Mouse (Mus musculus) brain, embryonic 18.5 days (tissue): ENCODE data around the gene Btbd19.
A peak's percentile ranks its signal among the peaks of the same experiment; 100 is the strongest.

Experiments used
- DNase-seq: peaks from one replicate; pipeline ENCODE4 v3.0.0-alpha.2; 2012; ENCODE audit warnings: low read depth, low spot score

The Btbd19 gene

DNA sequence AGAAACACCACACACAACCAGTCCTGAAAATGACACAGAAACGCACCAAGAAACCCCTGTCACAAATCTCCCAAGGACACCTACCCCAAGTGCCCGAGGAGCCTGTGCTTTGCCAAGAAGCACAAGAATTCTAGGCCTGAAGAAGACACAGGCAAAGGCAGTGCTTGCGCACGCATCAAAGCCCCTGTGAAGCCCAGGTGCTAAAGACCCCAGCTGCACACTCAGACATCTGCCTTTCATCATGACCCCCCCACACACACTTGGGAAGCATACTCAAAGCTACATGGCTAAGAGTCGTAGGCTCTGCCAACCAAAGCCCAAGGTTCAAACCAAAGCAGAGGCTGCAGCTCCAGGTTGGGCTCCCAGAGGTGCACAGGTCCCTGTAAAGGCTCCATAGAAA, 9.9 kb downstream of the Btbd19 start:
- DNase-seq, result no peak

DNA sequence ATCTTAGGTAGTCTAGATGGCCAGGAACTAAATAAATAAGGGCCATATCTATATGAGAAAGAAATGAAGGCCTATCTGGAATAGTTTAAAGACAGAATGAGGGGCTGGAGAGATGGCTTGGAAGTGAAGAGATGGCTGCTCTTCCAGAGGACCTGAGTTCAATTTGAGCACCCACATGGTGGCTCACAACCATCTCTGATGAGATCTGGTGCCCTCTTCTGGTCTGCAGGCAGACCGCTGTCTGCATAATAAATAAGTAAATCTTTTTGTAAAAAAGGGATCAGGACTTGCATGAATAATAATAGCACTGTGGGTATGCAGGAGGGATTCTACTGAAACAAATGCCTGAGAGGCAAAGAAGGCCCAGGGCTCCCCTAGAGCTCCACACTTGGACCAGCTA, 12.3 kb downstream of the Btbd19 start:
- DNase-seq, result no peak

DNA sequence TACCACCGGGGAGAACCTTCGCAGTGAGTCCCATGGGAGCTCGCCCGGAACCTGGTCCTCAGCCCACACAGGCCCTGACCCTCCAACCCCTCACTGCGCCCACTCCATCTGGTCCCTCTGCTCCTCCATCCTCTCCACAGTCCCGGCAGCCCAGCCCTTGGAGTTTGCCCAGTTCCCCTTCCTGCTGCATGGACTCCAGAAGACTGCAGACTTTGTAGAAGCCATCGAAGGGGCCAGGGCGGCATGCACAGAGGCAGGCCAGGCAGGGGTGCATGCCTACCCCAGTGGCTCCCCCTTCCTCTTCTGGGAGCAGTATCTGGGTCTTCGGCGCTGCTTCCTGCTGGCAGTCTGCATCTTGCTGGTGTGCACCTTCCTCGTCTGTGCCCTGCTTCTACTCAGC, 14.5 kb downstream of the Btbd19 start:
- DNase-seq, result no peak

DNA sequence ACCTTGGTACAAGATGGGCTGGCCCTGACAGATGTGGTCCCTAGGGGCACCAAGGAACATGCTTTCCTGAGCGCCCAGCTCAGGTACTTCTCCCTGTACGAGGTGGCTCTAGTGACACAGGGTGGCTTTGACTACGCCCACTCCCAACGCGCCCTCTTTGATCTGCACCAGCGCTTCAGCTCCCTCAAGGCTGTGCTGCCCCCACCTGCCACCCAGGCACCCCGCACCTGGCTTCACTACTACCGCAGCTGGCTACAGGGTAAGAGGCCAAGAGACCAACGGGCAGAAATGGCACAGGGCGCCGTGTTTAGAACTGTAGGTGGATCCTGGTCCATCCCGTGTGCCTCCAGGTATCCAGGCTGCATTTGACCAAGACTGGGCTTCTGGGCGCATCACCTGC, 15.3 kb downstream of the Btbd19 start:
- DNase-seq, result no peak

DNA sequence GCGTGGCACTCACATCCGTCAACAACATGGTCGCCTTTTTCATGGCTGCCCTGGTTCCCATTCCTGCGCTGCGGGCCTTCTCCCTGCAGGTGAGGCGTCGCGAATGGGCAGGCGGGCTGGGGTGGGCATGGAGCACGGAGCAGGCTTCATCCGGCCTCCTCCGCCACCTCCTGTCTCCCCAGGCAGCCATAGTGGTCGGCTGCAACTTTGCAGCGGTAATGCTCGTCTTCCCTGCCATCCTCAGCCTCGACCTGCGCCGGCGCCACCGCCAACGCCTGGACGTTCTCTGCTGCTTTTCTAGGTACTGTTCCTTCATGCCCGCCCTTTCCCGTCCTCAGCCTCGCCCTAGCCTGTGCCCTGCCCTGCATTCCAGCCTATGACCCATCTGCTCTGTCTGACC, 16.2 kb downstream of the Btbd19 start:
- no peak for DNase-seq

DNA sequence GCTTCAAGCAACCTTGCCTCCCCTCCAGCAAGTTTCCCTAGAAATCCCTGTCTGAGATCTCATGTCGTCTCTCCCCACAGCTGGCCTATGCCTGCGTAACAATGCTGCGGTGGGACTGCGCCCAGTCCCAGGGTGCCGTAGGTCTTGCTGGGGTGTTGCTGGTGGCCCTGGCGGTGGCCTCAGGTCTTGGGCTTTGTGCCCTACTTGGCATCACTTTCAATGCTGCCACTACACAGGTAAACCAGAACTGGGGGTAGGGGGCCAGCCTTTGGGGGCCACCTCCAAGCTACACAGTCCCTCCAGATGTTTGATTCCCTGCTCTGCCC, 17.0 kb downstream of the Btbd19 start:
- no peak for DNase-seq

DNA sequence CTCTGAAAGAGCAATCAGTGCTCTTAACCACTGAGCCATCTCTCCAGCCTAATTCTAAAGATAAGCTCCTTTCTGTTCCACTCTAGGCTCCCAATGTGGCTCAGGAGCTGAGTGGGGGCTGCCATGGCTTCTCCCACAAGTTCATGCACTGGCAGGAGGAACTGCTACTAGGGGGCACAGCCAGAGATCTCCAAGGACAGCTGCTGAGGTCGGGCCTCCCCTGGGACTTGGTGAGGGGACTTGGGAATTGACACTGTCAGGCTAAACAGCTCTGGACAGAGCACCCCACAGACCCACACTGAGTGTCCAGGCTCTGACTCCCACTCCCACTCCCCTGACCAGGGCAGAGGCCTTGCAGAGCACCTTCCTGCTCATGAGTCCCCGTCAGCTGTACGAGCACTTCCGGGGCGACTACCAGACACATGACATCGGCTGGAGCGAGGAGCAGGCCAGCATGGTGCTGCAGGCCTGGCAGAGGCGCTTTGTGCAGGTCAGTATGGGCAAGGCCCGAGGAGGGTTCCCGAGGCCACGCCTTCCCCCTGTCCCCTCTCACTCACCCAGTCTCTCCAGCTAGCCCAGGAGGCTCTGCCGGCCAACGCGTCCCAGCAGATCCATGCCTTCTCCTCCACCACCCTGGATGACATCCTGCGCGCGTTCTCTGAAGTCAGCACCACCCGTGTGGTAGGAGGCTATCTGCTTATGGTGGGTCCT, 17.6 kb downstream of the Btbd19 start:
- DNase-seq, result no peak

DNA sequence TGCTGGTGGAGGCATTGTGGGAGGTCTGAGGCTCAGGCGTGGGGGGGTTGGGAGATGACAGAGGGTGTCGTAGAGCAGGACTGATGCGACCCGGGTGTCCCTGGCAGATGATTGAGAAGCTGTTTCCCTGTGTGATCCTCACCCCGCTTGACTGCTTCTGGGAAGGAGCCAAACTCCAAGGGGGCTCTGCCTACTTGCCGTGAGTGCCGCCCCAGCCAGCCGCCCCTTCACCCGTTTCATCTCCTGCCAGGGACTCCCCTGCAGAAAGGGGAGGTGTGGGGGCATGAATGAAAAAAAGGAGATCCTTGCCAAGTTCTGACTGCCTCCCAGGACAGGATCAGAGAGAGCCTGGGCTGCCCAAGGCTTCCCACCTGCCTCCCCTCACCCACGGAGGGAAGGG, 20.4 kb downstream of the Btbd19 start:
- no peak for DNase-seq

DNA sequence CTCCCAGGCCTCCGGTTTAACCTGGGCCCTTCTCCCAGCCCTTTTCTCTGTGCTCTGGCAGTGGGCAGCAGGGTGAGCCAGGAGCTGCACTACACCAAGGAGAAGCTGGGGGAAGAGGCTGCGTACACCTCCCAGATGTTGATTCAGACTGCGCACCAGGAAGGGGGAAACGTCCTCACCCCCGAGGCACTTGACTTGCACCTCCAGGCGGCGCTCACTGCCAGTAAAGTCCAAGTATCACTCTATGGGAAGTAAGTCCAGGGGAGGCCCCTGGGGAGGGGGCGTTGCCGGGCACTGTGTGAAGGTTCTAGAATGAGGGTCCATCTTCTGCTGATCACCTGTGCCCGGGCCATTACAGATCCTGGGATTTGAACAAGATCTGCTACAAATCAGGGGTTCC, 20.9 kb downstream of the Btbd19 start:
- DNase-seq, result no peak

DNA sequence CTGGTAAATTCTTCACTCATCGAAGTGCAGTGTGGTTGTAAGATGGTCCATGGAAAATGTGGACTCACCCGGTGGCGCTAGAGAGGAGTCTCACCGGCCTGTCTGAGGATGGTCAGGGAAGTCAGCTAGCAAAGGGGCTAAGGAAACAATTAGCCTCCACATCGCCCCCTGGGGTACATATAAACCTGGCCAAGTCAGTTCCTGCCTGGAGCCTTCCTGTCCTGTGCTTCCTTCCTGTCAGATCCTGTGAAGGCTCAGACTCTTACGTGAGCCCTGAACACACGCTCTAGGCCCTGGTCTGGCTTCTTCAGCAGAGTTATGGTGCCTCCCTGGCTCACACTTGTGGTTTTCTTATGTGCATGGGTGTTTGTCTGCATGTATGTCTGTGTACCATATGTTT, 24.3 kb downstream of the Btbd19 start:
- DNase-seq, result no peak

DNA sequence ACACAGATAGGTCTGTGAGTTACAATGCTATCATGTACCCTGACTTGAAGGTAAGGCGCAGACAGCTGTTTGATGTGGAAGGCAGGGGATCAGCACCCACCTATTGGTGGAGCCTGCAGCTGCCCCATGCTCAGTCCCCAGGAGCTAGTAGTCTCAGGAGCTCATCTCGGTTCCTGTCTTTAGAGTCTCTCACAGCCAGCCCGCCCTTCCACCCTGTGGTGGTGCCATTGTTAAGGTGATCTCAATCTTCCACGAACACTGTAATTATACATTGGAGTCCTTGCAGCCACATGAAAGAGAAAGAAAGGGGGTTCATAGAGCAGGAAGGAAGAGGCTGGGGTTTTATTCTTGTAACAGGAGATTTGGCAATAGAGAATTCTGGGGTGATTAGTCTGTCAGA, 25.5 kb downstream of the Btbd19 start:
- no peak for DNase-seq

DNA sequence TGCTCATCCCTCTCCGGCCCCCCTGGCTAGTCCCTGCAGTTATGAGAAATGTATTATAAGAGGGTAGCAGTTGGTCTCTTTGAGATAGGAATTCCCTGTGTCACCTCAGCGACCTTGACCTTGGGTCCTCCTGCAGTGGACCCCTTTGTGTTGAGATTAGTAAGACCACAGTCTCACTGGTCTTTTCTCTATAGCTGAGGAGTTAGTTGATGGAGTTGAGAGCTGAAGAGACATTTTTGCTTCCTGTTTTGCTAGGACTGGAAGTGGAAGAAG, 26.8 kb downstream of the Btbd19 start:
- no peak for DNase-seq

DNA sequence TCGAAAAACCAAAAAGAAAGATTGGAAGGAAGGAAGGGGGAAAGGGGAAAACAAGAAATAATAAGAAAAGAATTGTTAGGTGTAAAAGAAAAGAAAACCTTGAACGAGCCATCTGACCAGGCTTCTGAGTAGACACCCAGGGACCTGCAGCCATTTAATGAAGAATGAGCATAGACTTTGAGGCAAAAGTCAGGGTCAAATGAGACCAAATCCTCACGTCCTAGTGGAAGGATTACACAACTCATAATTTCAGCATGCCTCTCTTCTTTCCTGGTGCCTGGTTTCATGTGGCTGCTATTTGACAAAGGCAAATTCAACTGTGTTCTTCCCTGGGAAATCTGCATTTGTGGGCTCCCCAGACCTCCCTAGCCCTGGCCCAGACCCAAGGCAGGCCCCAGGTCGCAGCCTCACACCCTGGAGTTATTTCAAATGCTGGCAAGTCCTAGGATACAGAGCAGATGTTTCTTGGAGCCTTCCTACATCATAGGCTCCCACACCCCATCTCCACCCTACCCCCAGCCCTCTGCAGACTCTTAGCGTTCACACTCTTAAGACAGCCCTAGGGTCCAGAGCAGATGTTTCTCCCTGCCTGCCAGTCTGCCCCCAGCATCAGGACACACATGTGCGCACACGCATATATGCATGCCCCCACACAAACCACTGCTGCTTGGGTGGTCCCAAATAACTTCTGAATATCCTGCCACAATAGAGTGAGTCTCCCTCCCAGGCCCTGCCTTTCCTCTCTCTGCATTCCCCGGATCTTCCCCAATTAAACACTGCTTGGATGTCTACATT, 27.4 kb downstream of the Btbd19 start:
- DNase-seq, result no peak

DNA sequence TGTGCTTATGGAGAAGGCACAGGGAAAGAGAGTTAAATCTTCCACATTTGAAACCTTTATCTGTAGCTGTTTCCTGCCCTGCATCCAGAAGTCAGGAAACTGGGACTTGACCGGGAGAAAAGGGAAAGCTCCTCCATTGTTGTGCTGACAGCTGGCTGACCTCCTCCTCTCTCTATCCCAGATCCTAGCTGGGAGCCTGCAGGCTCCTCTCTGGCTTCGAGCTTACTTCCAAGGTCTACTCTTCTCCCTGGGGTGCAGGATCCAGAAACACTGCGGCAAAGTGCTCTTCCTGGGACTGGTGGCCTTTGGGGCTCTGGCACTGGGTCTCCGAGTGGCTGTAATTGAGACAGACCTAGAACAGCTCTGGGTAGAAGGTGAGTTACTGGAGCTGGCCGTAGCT, 28.9 kb downstream of the Btbd19 start:
- DNase-seq, result no peak

DNA sequence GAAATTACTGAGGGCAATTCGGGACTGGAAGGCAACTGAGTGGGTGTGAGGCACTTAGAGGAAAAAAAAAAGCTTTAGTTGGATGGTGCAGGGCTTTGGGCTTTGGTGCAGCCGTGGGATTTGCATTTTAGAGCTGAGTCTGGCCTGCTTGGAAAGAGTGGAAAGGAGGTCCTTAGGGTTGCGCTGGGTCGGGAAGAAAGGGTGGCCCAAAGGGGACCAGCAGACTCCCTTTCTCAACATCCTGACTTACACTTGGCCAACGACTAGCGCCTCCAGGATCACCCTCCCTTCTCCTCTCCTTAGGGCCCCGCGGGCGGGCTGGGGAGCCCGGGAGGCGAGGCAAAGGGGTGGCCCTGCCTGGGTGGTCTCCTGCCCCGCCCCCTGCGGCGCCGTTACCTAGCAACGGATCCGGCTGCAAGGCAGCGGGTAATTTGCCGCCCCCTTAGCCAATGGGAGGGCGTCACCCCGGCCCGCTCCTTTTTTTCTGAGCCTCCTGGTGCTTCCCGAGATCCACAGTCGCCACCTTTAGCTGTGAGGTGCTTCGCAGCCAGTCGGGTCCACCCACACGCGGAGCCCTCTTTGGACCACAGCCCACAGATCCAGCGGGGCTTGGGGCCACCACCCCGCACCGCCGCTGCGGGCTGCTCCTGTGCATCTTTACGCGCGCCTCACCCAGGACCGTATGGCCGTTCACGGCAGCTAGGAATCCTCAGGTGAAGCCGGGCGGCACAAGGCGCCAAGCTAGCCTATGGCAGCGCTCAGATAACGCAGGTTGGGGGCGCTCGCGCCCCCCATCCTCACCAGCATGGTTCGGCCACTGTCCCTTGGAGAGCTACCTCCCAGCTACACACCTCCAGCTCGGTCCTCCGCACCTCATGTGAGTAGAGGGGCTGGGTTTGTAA, 29.7 kb downstream of the Btbd19 start, which contains the start of gene Ptch2:
TSS of gene Ptch2 (plus strand) at position 525 of the 902 bp plus-strand sequence.
- DNase-seq, result peak; percentile 42

DNA sequence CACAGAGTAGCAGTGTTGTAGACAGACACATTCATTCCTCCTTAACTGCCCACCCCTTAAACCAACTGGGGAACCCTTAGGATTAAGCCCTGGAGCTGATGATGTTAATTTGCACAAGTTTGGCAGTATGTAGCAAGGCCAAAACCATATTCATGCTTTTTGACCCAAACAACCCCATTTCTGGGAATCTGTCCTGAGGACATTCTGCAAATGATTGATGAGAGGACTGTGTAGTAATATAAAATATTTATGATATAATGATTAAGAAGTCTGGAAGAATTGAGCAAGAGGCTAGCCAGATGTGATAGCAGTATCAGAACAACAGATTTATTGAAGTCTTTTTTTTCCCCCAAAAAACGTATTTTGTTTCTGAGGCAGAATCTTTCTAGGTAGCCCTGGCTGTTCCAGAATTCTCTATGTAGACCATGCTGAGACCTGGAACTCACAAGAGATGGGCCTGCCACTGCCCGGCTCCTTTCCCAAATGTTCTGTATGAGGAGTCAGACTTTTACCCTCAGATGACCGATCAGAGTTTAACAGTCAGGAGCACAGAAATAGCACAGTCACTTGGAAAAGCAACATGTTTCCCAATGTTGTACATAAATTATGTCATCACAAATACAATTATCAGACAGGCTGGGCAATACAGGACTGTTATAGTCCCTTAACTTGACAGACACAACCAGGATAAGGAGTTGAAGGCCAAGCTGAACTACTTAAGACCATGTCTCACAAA, 30.7 kb downstream of the Btbd19 start:
- no peak for DNase-seq

DNA sequence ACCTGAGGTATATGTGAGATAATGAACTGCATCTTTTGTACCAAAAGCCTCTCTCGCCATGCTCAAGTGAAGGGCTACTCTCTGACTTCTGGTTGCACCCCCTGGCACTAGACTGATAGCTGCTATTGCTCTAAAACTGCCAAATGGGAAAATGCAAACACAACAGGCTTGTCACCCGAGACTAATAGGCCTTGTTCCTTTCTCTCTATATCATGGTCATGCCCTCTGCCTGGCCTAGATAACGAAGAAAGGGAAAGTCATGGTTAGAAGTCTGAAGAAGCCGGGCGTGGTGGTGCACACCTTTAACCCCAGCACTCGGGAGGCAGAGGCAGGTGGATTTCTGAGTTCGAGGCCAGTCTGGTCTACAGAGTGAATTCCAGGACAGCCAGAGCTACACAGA, 34.9 kb downstream of the Btbd19 start:
- DNase-seq, result no peak

DNA sequence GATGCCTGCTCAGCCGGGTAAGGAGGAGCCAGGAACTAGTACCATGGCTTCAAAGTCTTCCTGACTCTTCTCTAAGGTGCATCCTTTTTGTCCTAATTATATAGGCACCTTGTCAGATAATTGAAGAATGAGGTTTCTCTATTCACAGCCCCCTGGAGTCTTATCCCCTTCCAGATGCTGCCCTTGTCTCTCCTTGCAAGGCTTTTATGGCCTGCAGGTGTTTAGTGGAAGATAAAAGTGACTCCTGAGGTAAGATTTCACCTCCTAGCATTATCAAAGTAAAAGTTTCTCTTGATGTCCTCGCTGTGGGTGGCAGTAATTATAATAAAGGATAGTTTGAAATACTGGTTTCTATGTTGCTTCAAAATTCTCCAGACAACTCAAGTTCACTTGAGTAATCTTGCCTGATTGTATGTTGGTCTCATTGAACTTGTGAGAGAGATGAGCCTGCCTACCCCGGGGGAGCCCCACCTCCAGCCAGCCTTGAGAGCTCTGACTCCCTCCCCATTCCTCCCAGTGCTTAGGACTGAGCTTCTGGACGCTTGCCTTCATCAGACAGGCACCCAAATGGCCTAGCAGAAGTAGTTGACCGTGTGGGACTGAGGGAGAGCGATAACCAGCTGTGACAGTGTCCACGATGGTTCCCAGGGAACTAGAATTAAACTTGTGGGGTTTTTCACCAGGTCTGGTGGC, 37.4 kb downstream of the Btbd19 start:
- DNase-seq, result no peak

DNA sequence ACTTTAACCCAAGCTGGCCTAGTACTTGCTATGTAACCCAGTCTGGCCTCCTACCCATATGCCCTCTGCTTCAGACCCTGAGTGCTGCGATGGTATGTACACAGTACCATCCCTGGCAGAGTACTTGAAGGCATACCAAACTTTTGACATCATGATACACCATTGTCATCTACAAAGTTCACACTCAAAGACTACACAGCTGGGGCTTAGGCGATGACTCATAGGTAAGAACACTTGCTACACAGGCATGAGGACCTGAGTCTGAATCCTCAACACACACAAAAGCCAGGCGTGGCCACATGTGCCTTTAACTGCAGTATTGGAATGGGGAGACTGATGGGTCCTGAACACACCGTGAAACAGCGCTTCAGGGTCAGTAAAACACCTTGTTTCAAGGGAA, 54.3 kb downstream of the Btbd19 start:
- DNase-seq, result no peak

DNA sequence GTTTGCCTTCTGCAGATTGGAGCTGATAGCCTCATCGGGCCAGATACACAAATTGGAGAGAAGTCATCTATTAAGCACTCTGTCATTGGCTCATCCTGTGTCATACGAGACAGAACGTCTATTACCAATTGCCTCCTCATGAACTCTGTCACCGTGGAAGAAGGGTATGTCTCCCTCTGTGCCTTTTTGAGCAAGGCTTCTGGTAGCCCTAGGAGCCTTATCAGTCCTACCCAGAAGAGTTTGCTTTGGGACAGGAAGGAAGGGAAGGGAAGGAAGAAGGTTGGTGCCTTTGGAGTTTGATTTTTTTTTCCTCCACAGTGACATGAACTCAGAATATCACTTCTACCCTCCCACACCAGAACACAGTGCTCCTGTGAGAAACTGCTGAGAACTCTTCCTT, 54.9 kb downstream of the Btbd19 start:
- no peak for DNase-seq

DNA sequence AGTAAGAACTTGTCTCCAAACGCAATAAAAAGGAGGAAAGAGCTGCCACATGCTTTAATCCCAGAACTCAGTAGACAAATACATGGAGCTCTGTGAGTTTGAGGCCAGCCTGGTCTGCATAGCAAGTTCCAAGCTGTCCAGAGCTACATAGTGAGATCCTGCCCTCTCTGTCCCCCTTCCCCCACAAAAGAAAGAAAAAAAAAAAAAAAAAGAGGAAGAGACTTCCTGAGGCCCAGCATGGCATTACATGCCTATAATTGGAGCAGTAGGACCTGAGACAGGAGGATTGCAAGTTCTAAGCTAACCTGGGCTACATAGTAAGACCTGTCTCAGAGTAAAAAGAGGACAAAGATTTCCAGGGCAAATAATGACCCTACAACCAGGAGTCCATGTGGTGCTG, 55.9 kb downstream of the Btbd19 start:
- no peak for DNase-seq
